Mouse (Mus musculus) intestine, postnatal 0 days (tissue): Measurements from ENCODE around the gene Cmah. TPM values are rescaled to one million over a fixed set of nuclear protein-coding genes. Genes with fewer than 3 reads are reported as not detected.

Experiments used
- ATAC-seq: fragments of 200-750 bp; cut with Nextera tagmentation; 2 replicates; pipeline ENCODE4 v1.8.0; 2017; ENCODE audit warnings: mild to moderate bottlenecking, moderate TSS enrichment, moderate library complexity
- H3K27ac ChIP-seq: fragments of 300-500 bp; sonication (generic); 2 replicates; pipeline ENCODE4 v1.5.1; 2014; ENCODE audit warnings: mild to moderate bottlenecking, low read depth, low read length, moderate library complexity
- H3K27me3 ChIP-seq: fragments of 300-500 bp; sonication (generic); replicated peaks from 2 replicates; pipeline ENCODE4 v1.6.1; 2014; ENCODE audit warnings: low read length, mixed read lengths; ENCODE audit not compliant: control insufficient read depth, insufficient read depth
- H3K36me3 ChIP-seq: fragments of 300-500 bp; sonication (generic); 2 replicates; pipeline ENCODE4 v1.6.1; 2014; ENCODE audit warnings: mild to moderate bottlenecking, moderate library complexity; ENCODE audit not compliant: control insufficient read depth, insufficient read depth
- H3K4me1 ChIP-seq: fragments of 300-500 bp; sonication (generic); replicated peaks from 2 replicates; pipeline ENCODE4 v1.6.1; 2014; ENCODE audit warnings: antibody characterized with exemption, low read length, mixed read lengths; ENCODE audit not compliant: control insufficient read depth, insufficient read depth
- H3K4me2 ChIP-seq: fragments of 300-500 bp; sonication (generic); replicated peaks from 2 replicates; pipeline ENCODE4 v1.6.1; 2014; ENCODE audit warnings: low read depth, mild to moderate bottlenecking, moderate library complexity
- H3K4me3 ChIP-seq: fragments of 300-500 bp; sonication (generic); 2 replicates; pipeline ENCODE4 v1.5.1; 2014; ENCODE audit warnings: low read depth, low read length
- H3K9ac ChIP-seq: fragments of 300-500 bp; sonication (generic); 2 replicates; pipeline ENCODE4 v1.6.1; 2014; ENCODE audit warnings: mild to moderate bottlenecking, low read depth, low read length
- H3K9me3 ChIP-seq: fragments of 300-500 bp; sonication (generic); 2 replicates; pipeline ENCODE4 v1.6.1; 2016; ENCODE audit warnings: mixed run types; ENCODE audit not compliant: control insufficient read depth
- CTCF ChIP-seq: sonication (generic); IDR thresholded peaks from 2 replicates; pipeline ENCODE4 v1.5.1; 2016; ENCODE audit warnings: low read depth, mild to moderate bottlenecking, control low read depth, antibody characterized with exemption, moderate library complexity
- WGBS: fragments of 180-500 bp; shearing (Covaris S2); extraction: QIAGEN DNeasy Blood & Tissue Kit; methylation state at CpG from one replicate; pipeline ENCODE4 v1.1.7; 2014; 5-methylcytosine and 5-hydroxymethylcytosine counted together
- polyA plus RNA-seq: library from polyadenylated mRNA; unstranded; fragments of >200 nt; fragmentation: Nextera tagmentation; extraction: Ambion mirVana; gene quantifications from 2 replicates; pipeline ENCODE4 v1.2.1, GENCODE M21; 2015

Gene Cmah
- polyA plus RNA-seq, 1 experiment from 2014 or later, result 1.4 TPM

DNA sequence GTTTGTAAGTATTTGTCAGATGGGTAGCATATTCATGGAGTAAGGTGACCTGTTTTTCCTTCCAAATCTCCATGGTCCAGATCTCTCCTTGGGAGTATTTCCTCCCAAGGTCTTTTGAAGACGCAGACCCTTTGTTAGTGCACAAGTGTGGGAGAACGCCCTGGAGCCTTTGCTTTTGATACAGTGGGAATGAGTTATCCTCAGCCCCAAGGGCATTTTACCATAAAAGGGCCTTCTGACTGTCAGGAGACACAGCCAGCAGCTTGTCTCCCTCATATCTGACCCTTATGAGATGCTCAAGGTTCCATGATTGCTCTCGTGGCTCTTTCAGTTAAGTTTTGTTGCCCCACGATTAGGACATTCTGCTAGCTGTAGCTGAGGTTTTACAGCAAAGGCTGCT is 21.7 kb upstream of the Cmah start:
- no peaks in the 10 kb centered on the region for H3K9me3 ChIP-seq
- no peaks in the 10 kb centered on the region for H3K27me3 ChIP-seq
- H3K36me3 ChIP-seq, result no peaks in the 10 kb centered on the region
- no peak for TF ChIP-seq CTCF
- H3K27ac ChIP-seq, result no peak overlapping the region
- 84% methylated on average over 4 of the region's 4 CpGs for WGBS
- H3K4me1 ChIP-seq, result no peaks in the 10 kb centered on the region
- ATAC-seq, result no peak
- H3K4me3 ChIP-seq, result no peak overlapping the region
- H3K4me2 ChIP-seq, result no peak overlapping the region
- no peak overlapping the region for H3K9ac ChIP-seq

DNA sequence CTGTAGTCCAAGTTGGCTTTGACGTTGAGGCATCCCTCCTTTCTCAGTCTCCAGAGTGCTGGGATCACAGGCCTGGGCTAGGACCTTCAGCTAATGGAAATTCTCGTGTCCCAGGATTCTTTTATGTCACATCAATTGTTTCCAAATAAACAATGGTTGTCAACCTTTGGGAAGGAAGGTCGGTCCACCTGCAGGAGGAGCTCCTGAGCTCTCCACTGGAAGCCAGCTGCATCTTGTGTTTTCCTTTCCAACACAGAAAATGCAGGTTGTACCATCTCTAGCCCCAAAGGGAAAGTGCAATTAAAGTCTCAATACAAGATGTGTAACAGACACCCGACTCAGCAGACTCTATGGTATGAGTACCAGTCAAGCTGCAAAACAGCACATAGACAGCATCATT is 21.0 kb upstream of the Cmah start:
- Histone ChIP-seq H3K4me1 (no peaks in the 10 kb centered on the region), H3K9ac (no peak overlapping the region), H3K27me3 (no peaks in the 10 kb centered on the region), H3K36me3 (no peaks in the 10 kb centered on the region), H3K27ac (no peak overlapping the region), H3K9me3 (no peaks in the 10 kb centered on the region), H3K4me2 (no peak overlapping the region), H3K4me3 (no peak overlapping the region)
- TF ChIP-seq CTCF, result peak; percentile 48
- ATAC-seq, result no peak
- WGBS, result 54% methylated on average over 4 of the region's 4 CpGs

DNA sequence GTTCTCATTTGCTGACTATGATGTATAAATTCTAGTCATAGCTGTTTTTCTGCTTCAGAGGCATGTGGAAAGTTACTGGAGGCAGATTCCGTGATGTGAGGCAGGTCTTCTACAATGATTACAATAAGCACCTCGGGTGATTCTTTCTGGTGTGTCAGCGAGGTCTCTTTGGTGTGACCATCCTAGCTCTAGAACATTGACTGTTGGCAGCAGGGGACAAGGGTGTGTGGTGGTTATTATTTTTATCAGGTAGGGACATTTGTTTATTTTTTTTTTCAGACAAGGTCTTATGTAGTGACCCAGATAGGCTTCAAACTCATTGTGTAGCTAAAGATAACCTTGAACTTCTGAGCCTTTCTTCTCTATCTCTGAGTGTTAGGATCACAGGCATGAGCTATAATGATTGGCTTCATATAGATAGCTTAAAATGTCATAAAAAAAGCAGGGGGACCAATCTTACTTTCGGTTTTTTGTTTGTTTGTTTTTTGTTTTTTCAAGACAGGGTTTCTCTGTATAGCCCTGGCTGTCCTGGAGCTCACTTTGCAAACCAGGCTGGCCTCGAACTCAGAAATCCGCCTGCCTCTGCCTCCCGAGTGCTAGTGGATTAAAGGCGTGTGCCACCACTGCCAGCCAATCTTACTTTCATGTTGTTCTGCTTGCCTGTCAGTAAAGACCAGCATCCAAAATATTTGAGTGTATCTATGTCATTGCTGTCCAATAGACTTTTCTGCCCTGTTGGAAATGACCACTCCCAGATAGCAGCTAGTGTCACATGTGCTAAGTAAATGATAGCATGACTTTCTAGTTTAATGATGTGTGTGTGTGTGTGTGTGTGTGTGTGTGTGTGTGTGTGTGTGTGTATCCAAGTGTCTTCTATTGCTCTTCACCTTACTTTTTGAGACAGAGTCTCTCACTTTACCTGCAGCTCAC is 15.9 kb upstream of the Cmah start:
- Histone ChIP-seq H3K9ac (no peak overlapping the region), H3K27ac (no peak overlapping the region), H3K36me3 (no peaks in the 10 kb centered on the region), H3K4me2 (no peak overlapping the region), H3K9me3 (no peaks in the 10 kb centered on the region), H3K27me3 (no peaks in the 10 kb centered on the region), H3K4me1 (no peaks in the 10 kb centered on the region), H3K4me3 (no peak overlapping the region)
- WGBS, result 86% methylated on average over 8 of the region's 8 CpGs
- TF ChIP-seq CTCF, result no peak
- no peak for ATAC-seq

DNA sequence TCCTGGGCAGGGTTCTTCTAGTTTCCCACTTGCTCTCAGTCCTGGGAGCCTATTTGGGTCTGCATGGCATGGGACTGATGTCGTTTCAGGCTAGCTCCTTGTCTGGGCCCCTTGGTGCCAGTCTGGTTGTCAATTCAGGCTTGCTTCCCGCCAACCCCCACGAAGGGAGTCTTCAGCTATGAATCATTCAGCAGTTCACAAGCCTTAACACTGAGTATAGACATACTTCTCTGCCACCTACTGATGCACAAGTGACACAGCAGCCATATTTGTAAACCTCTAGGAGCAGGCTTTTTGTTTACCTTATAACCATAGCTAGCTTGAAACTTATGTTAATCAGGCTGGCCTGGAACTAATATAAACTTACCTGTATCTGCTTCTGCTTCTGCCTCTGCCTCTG is 10.6 kb upstream of the Cmah start:
- Histone ChIP-seq H3K9ac (no peak overlapping the region), H3K9me3 (no peaks in the 10 kb centered on the region), H3K4me3 (no peak overlapping the region), H3K36me3 (no peaks in the 10 kb centered on the region), H3K27ac (no peak overlapping the region), H3K27me3 (no peaks in the 10 kb centered on the region), H3K4me2 (no peak overlapping the region), H3K4me1 (no peaks in the 10 kb centered on the region)
- WGBS, result 67% methylated on average over 3 of the region's 3 CpGs
- no peak for ATAC-seq
- TF ChIP-seq CTCF, result peak; percentile 35; the same call in 1 of the 2 replicates

DNA sequence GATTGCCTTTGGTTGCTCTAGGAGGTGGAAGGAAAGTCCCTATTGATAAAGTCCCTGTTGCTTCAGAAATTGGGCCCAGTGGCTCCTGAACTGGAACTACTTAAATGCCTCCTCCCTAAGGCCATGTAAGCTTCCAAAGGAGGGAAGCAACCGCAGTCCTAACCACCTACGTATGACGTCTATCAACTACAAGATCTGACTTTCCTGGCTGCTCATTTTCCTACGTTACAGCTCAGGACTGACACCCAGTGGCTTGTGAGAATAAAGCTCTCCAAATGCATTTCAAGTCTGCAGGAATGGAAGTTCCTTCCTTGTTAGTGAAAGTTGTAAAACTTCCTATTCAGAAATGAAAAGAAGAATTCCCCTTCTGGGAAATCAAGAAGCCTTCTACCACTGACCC is 8.6 kb upstream of the Cmah start:
- Histone ChIP-seq H3K4me3 (no peak overlapping the region), H3K27me3 (no peaks in the 10 kb centered on the region), H3K9ac (no peak overlapping the region), H3K4me2 (no peak overlapping the region), H3K36me3 (no peaks in the 10 kb centered on the region), H3K4me1 (no peaks in the 10 kb centered on the region), H3K9me3 (no peaks in the 10 kb centered on the region), H3K27ac (no peak overlapping the region)
- TF ChIP-seq CTCF, result peak; percentile 78
- ATAC-seq, result no peak
- WGBS, result 18% methylated on average over 4 of the region's 4 CpGs

DNA sequence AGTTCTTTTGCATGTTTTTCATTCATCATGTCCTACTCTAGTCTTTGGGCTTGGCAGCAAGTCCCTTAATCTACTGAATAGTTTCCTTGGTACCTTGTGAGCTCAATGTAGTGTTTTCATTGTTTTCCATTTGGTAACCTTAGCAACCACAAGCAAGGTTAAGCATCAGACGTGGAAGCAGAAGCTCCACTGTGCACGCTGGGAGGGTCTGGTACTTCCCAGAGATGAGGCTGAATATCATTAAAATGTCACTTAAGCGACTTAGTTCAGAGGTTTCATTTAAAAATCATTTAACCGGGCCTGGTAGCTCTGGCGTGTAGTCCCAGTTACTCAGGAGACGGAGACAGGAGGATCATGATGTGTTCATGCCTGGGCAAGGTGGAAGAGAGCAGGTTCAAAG is 5.9 kb upstream of the Cmah start:
- no peaks in the 10 kb centered on the region for H3K27me3 ChIP-seq
- 73% methylated on average over 6 of the region's 6 CpGs for whole genome bisulfite sequencing
- TF ChIP-seq CTCF, result no peak
- H3K27ac ChIP-seq, result no peak overlapping the region
- no peak overlapping the region for H3K4me3 ChIP-seq
- no peaks in the 10 kb centered on the region for H3K9me3 ChIP-seq
- H3K9ac ChIP-seq, result no peak overlapping the region
- H3K4me1 ChIP-seq, result no peaks in the 10 kb centered on the region
- no peak overlapping the region for H3K4me2 ChIP-seq
- ATAC-seq, result no peak
- H3K36me3 ChIP-seq, result no peaks in the 10 kb centered on the region
